Mouse (Mus musculus) cerebellum, adult 2 months (tissue): ENCODE data around the gene Endou. TPM values are rescaled to one million over a fixed set of nuclear protein-coding genes. Genes with fewer than 3 reads are reported as not detected.

Experiments
- DNase-seq, 2 experiments: peaks; one replicate each; pipeline ENCODE4 v3.0.0; 2021
- H3K27ac ChIP-seq: fragments of 200-500 bp; 2 replicates; pipeline ENCODE4 v1.5.1; 2012; ENCODE audit warnings: low read length, control low read depth, inconsistent platforms; ENCODE audit not compliant: insufficient read depth
- H3K27me3 ChIP-seq: fragments of 200-500 bp; 2 replicates; pipeline ENCODE4 v1.6.1; 2012; ENCODE audit warnings: inconsistent platforms, mild to moderate bottlenecking, low read length, moderate library complexity; ENCODE audit not compliant: control insufficient read depth, insufficient read depth
- H3K4me1 ChIP-seq: fragments of 200-500 bp; 2 replicates; pipeline ENCODE4 v1.6.1; 2011; ENCODE audit warnings: low read length; ENCODE audit not compliant: control insufficient read depth, insufficient read depth
- H3K4me3 ChIP-seq: fragments of 200-500 bp; replicated peaks from 2 replicates; pipeline ENCODE3; 2011; ENCODE audit warnings: mild to moderate bottlenecking, low read depth, low read length, control low read depth; ENCODE audit not compliant: insufficient read depth
- CTCF ChIP-seq: fragments of 200-500 bp; IDR thresholded peaks from 2 replicates; pipeline ENCODE4 v1.5.1; 2011; ENCODE audit warnings: low read depth, mild to moderate bottlenecking, control low read depth, low read length, moderate library complexity, borderline replicate concordance; ENCODE audit not compliant: insufficient read depth
- POLR2A ChIP-seq: fragments of 200-500 bp; IDR thresholded peaks from 2 replicates; pipeline ENCODE4 v1.6.1; 2011; ENCODE audit warnings: low read length, control low read depth, borderline replicate concordance; ENCODE audit not compliant: insufficient read depth
- WGBS: fragments of 180-500 bp; shearing (Covaris S2); methylation state at CpG from one replicate; pipeline ENCODE4 v1.1.7; 2018; 5-methylcytosine and 5-hydroxymethylcytosine counted together
- polyA plus RNA-seq: library from polyadenylated mRNA; depleted of rRNA; stranded (reverse); fragments of >200 nt; gene quantifications from 2 replicates; pipeline ENCODE4 v1.2.3, GENCODE M21; 2012

Endou gene
- polyA plus RNA-seq, 1 experiment: 1.7 TPM

- H3K4me3 ChIP-seq: no peak overlapping the region
- no peak for DNase-seq
- no peaks in the 10 kb centered on the region for H3K4me1 ChIP-seq
- no peak for TF ChIP-seq CTCF
- no peak for TF ChIP-seq POLR2A
- H3K27ac ChIP-seq: no peak overlapping the region
- 94% methylated on average over 10 of the region's 10 CpGs for WGBS
- H3K27me3 ChIP-seq: no peaks in the 10 kb centered on the region
Observed at GRCm38 (mm10) chr15:97746278-97746677, 15.1 kb upstream of the Endou start.

- Histone ChIP-seq H3K27ac (no peak overlapping the region), H3K27me3 (no peaks in the 10 kb centered on the region), H3K4me1 (no peaks in the 10 kb centered on the region), H3K4me3 (no peak overlapping the region)
- WGBS: 33% methylated on average over 10 of the region's 10 CpGs
- DNase-seq: peak in 1 of 2 experiments; percentile 44
- no peak for TF ChIP-seq CTCF
- no peak for TF ChIP-seq POLR2A
Observed at GRCm38 (mm10) chr15:97745331-97745730, 14.2 kb upstream of the Endou start.

GRCm38 (mm10) chr15:97744930-97745329 lies 13.8 kb upstream of the Endou start:
- Histone ChIP-seq H3K27me3 (no peaks in the 10 kb centered on the region), H3K27ac (no peak overlapping the region), H3K4me3 (no peak overlapping the region), H3K4me1 (no peaks in the 10 kb centered on the region)
- TF ChIP-seq POLR2A (no peak), CTCF (no peak)
- WGBS: 77% methylated on average over 10 of the region's 10 CpGs
- no peak for DNase-seq

DNA sequence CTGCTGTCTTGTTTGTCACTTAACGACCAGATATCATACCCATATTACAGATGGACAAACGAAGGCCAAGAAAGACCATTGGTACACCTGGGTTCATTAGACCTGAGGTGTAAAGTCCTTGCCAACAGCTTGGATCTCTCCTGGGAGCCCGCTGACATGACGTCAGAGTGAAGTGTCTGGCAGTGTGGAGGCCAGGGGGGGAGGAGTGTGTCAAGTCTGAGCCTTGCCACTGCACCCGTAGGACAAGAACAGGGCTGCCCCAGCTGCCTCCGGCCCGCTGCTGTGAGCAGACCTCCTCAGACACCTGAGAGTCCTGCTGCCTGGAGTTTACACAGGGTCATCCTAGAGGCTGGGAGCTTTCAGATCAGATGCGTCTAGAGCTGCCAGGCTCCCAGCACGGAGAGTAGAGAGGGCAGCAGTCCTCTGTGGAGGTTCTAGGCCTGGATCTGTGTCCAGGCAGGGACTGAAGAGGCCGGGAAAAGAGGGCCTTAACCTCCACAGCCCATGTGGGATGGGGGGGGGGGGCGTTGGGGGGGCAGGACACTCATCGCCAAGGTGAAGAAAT lies 12.9 kb upstream of the Endou start:
- Histone ChIP-seq H3K27me3 (no peaks in the 10 kb centered on the region), H3K4me3 (no peak overlapping the region), H3K27ac (no peak overlapping the region), H3K4me1 (no peaks in the 10 kb centered on the region)
- DNase-seq: no peak
- TF ChIP-seq POLR2A: no peak
- no peak for TF ChIP-seq CTCF
- WGBS: 73% methylated on average over 12 of the region's 12 CpGs

DNA sequence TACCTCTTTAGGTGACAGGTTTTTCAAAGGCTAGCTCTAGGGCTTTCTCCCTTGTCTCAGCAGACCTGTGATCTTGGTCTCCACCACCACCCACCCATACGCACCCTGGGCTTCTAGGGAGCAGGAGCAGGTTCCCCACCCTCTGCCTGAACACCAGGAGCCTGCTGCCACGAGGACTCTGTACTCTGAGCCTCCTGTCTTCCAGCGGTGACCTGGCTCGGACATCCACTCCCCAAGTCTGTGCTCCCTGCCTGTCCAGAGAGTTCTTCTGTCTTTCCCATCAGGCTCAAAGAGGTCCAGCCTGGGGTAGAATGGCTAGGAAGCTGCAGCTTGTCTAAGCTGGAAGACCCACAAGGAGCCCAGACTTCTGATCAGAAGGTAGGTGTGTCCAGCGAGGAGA lies 12.1 kb upstream of the Endou start:
- WGBS: 85% methylated on average over 5 of the region's 5 CpGs
- H3K27ac ChIP-seq: no peak overlapping the region
- no peak overlapping the region for H3K4me3 ChIP-seq
- no peak for DNase-seq
- TF ChIP-seq CTCF (no peak), POLR2A (no peak)
- H3K27me3 ChIP-seq: no peaks in the 10 kb centered on the region
- H3K4me1 ChIP-seq: no peaks in the 10 kb centered on the region

- DNase-seq: no peak
- Histone ChIP-seq H3K4me3 (no peak overlapping the region), H3K4me1 (no peaks in the 10 kb centered on the region), H3K27ac (no peak overlapping the region), H3K27me3 (no peaks in the 10 kb centered on the region)
- WGBS: 75% methylated on average over 4 of the region's 4 CpGs
- TF ChIP-seq CTCF (no peak), POLR2A (no peak)
Observed at GRCm38 (mm10) chr15:97742600-97742999, 11.5 kb upstream of the Endou start.

DNA sequence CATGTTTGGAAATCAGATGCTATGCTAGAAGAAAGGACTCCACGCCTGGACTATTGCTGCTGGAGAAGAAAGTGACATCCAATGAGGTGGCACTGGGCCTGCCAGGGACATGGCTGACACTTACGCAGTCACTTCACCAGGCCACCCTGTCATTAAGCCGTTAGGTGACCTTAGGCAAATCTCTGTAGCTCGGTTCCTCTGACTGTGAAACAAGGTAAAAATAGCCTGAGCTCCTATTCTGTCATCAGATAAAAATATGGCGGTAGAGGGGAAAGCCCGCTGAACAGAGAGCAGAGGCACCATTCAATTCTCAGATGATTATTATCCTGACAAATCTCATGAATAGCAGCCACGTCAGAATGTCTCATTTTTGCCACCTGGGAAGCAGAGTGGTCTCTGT lies 10.9 kb upstream of the Endou start:
- H3K4me3 ChIP-seq: no peak overlapping the region
- H3K27me3 ChIP-seq: no peaks in the 10 kb centered on the region
- 69% methylated on average over 7 of the region's 7 CpGs for WGBS
- no peak for DNase-seq
- H3K4me1 ChIP-seq: no peaks in the 10 kb centered on the region
- no peak overlapping the region for H3K27ac ChIP-seq
- TF ChIP-seq POLR2A: no peak

DNA sequence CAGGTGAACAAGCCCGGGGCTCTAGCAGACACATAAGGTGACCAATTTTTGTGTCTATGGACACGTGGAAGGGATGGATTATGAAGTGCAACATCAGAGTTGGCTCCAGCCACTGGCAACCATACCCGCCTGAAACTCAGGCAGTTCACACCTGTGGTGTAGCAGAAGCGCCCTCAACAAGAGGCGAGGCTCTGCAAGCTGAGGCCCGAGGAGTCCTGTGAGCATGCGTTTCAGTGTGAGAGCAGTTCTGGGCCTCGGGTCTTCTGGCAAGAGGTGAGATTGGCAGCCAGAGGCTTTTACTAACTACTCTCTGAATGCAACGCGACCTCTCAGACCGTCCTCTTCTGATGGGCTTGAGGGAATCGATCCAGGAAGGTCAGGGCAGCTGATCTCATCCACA lies 10.5 kb upstream of the Endou start:
- DNase-seq: no peak
- Histone ChIP-seq H3K4me3 (no peak overlapping the region), H3K27ac (no peak overlapping the region), H3K4me1 (no peaks in the 10 kb centered on the region), H3K27me3 (no peaks in the 10 kb centered on the region)
- TF ChIP-seq POLR2A: no peak
- no peak for TF ChIP-seq CTCF
- 52% methylated on average over 12 of the region's 12 CpGs for WGBS

DNA sequence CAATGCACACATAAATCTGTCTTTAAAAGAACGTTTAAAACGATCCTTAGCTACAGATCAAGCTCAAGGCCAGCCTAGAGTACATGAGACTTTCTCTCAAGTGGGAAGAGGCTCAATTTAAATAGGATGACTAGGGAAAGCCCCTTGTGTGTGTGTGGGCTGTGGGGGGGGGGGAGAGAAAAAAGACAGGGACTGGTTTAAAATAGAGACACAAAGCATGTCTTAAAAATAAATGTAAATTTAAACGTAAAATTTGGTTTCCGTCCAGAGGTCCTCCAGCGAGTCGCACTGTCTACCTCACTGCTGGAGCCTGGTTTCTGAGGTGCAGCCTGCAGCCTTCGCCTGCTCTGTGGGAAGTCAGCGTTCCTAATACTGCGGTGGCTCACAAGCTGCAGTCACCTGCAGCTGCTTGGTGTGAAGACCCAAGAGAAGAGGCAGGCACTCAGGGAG lies 9.2 kb upstream of the Endou start:
- no peak for TF ChIP-seq CTCF
- no peak for TF ChIP-seq POLR2A
- DNase-seq: no peak
- Histone ChIP-seq H3K4me3 (no peak overlapping the region), H3K4me1 (no peaks in the 10 kb centered on the region), H3K27ac (no peak overlapping the region), H3K27me3 (no peaks in the 10 kb centered on the region)
- 83% methylated on average over 9 of the region's 9 CpGs for WGBS
